Mouse (Mus musculus): ENCODE results near the gene Selenon. TPM values are rescaled to one million over a fixed set of nuclear protein-coding genes. Genes with fewer than 3 reads are reported as not detected.

Gene Selenon
- total RNA-seq, 1 experiment from 2014 or later, result 9.7 TPM

- ATAC-seq (replicated peaks; ENCODE audit: low read depth, poor library complexity, severe bottlenecking), result no peak
Observed at GRCm38 (mm10) chr4:134489986-134490665, 61.8 kb downstream of the Selenon start.

- ATAC-seq (replicated peaks; ENCODE audit: low read depth, poor library complexity, severe bottlenecking), result no peak
Observed at GRCm38 (mm10) chr4:134488211-134488610, 63.8 kb downstream of the Selenon start.

Other genes with a start within 250 kb of the Selenon start
- not detected in 2 replicates for gene Trim63, start 237.0 kb downstream of the Selenon start, total RNA-seq (2017)
- not detected in 2 replicates for gene Slc30a2, start 209.0 kb downstream of the Selenon start, total RNA-seq (2017)
- not detected in 2 replicates for gene Extl1, start 168.3 kb downstream of the Selenon start, total RNA-seq (2017)
- 16.4 and 18.4 TPM in 2 replicates for gene Pafah2, start 155.8 kb downstream of the Selenon start, total RNA-seq (2017)
- 1,614 and 1,654 TPM in 2 replicates for gene Stmn1, start 83.8 kb downstream of the Selenon start, total RNA-seq (2017)
- 10.6 and 12.6 TPM in 2 replicates for gene Paqr7, start 55.5 kb downstream of the Selenon start, total RNA-seq (2017)
- 32.6 and 37.0 TPM in 2 replicates for gene Aunip, start 41.2 kb downstream of the Selenon start, total RNA-seq (2017)
- gene Mtfr1l, start 16.8 kb downstream of the Selenon start, total RNA-seq (2017), result 46.2 and 52.7 TPM in 2 replicates
- gene Man1c1, start 152.1 kb upstream of the Selenon start, total RNA-seq (2017), result 1.2 and 1.6 TPM in 2 replicates
- gene Ldlrap1, start 215.9 kb upstream of the Selenon start, total RNA-seq (2017), result 8.7 and 9.6 TPM in 2 replicates

Measured in common myeloid progenitor, adult 5-6 weeks (primary cell).